Mouse (Mus musculus): ENCODE measurements around the gene Tgif2. TPM values are rescaled to one million over a fixed set of nuclear protein-coding genes. Genes with fewer than 3 reads are reported as not detected.
"Not testable (repeated sequence)": the region's sequence is repeated elsewhere in the genome, so short reads cannot be mapped to it uniquely, and the experiment has no call there.

The Tgif2 gene
- polyA plus RNA-seq, 1 experiment = 19.6 TPM

DNA sequence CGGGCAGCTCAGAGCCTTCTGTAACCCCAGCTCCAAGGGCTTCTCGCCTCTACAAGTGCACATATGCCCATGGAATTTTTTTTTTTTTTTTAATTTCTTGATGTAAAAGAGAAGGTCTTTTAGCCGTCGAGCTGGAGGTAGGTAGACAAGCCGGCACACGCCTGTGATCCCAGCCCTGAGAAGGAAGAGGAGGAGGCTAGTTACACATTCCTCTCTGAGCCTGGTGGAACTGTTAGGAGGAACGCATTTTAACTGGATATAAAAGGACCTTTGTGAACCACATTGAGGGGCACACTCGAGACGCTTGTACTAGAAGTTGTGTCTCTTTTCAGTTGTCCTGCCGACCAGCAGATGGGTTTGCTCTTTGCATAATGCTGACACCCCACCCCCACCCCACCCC, 4.9 kb downstream of the Tgif2 start:
- H3K79me3 ChIP-seq (ENCODE audit: low read depth) = peaks cover 15% of the 10 kb centered on the region
- TF ChIP-seq MYOG (IDR thresholded peaks at IDR 0.05; ENCODE audit: control insufficient read depth, extremely low read depth, insufficient read length) = no peak
- TF ChIP-seq CEBPB (IDR thresholded peaks at IDR 0.05; ENCODE audit: low read depth) = no peak
- TF ChIP-seq MYOD1 (IDR thresholded peaks at IDR 0.05; ENCODE audit: control insufficient read depth, insufficient read length, low read depth) = no peak
- no peak for TF ChIP-seq MAX (IDR thresholded peaks at IDR 0.05)
- TF ChIP-seq USF1 (IDR thresholded peaks at IDR 0.05; ENCODE audit: low read depth) = no peak
- no peak for TF ChIP-seq FOSL1 (IDR thresholded peaks at IDR 0.05; ENCODE audit: insufficient read depth, low read length, poor library complexity, severe bottlenecking)
- no peak for TF ChIP-seq CTCF (IDR thresholded peaks at IDR 0.05; ENCODE audit: control insufficient read depth, insufficient read depth, insufficient read length)
- H3ac ChIP-seq (ENCODE audit: control insufficient read depth, insufficient read length, low read depth) = no peak overlapping the region
- H3K27me3 ChIP-seq (ENCODE audit: control insufficient read depth, insufficient read depth, insufficient read length) = no peaks in the 10 kb centered on the region
- H3K36me3 ChIP-seq (ENCODE audit: control insufficient read depth, insufficient read depth) = peaks cover 17% of the 10 kb centered on the region
- H3K79me2 ChIP-seq (ENCODE audit: control insufficient read depth, insufficient read depth) = peaks cover 40% of the 10 kb centered on the region
- H3K4me3 ChIP-seq (ENCODE audit: insufficient read depth, poor library complexity, severe bottlenecking) = no peak overlapping the region

DNA sequence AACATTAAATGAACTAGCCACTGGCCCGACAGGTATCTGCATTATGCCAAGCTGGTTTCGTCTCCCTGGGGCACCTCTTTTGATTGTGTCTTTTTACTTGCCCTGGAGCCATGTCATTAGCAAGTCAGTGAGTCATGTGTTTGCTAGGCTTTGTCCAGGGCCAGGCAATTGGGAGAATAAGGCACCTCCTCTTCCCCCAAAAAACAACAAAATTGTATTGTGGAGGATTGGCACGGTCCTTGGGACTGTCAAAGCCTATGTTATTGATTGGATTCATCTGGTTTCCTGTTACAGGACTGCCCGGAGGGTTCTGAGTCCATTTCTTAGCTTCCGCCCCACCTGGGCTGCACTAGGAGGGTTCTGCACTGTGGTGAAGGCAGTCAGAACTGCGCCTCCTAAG, 7.8 kb downstream of the Tgif2 start:
- no peaks in the 10 kb centered on the region for H3K27me3 ChIP-seq (ENCODE audit: control insufficient read depth, insufficient read depth, insufficient read length)
- TF ChIP-seq MYOG (IDR thresholded peaks at IDR 0.05; ENCODE audit: control insufficient read depth, extremely low read depth, insufficient read length) = no peak
- TF ChIP-seq USF1 (IDR thresholded peaks at IDR 0.05; ENCODE audit: low read depth) = no peak
- TF ChIP-seq FOSL1 (IDR thresholded peaks at IDR 0.05; ENCODE audit: insufficient read depth, low read length, poor library complexity, severe bottlenecking) = no peak
- TF ChIP-seq MYOD1 (IDR thresholded peaks at IDR 0.05; ENCODE audit: control insufficient read depth, insufficient read length, low read depth) = no peak
- TF ChIP-seq MAX (IDR thresholded peaks at IDR 0.05) = no peak
- TF ChIP-seq CTCF (IDR thresholded peaks at IDR 0.05; ENCODE audit: control insufficient read depth, insufficient read depth, insufficient read length) = no peak
- no peak for TF ChIP-seq CEBPB (IDR thresholded peaks at IDR 0.05; ENCODE audit: low read depth)
- peaks cover 13% of the 10 kb centered on the region for H3K79me3 ChIP-seq (ENCODE audit: low read depth)
- H3ac ChIP-seq (ENCODE audit: control insufficient read depth, insufficient read length, low read depth) = no peak overlapping the region
- peaks cover 23% of the 10 kb centered on the region for H3K36me3 ChIP-seq (ENCODE audit: control insufficient read depth, insufficient read depth)
- peaks cover 24% of the 10 kb centered on the region for H3K79me2 ChIP-seq (ENCODE audit: control insufficient read depth, insufficient read depth)
- no peak overlapping the region for H3K4me3 ChIP-seq (ENCODE audit: insufficient read depth, poor library complexity, severe bottlenecking)

DNA sequence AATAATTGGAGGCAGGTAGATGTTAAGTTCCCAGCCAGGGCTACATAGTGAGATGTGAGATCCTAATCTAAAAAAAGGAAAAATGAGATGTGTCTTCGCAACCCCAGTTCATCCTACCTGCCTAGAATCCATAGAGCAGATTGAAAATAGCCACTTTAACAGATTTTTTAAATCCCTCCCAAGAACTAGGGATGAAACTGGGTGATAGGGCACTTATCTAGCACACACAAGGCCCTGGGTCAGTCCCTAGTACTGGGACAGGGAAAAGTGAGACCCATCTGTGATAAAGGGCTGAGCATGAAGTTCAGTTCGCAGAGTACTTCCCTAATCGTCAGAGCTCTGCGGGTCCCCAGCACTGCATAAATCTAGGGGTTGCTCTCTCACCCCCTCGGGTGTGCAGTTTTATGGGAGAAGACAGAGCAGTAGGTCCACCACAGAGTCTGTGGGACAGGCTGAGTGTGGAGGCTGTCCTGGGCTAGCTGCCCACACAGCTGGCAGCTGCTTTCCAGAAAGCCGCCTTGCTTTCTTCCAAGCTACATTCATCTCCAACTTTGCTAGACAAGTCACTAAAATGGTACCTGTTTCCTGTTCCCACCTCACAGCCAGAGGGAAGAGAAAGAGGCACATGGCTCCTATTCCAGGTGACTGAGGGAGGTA, 8.8 kb downstream of the Tgif2 start:
- Histone ChIP-seq H3ac (ENCODE audit: control insufficient read depth, insufficient read length, low read depth) (no peak overlapping the region), H3K27me3 (ENCODE audit: control insufficient read depth, insufficient read depth, insufficient read length) (no peaks in the 10 kb centered on the region), H3K36me3 (ENCODE audit: control insufficient read depth, insufficient read depth) (peaks cover 23% of the 10 kb centered on the region), H3K79me2 (ENCODE audit: control insufficient read depth, insufficient read depth) (peaks cover 14% of the 10 kb centered on the region), H3K79me3 (ENCODE audit: low read depth) (peaks cover 4% of the 10 kb centered on the region), H3K4me3 (ENCODE audit: insufficient read depth, poor library complexity, severe bottlenecking) (no peak overlapping the region)
- no peak for TF ChIP-seq FOSL1 (IDR thresholded peaks at IDR 0.05; ENCODE audit: insufficient read depth, low read length, poor library complexity, severe bottlenecking)
- TF ChIP-seq MYOD1 (IDR thresholded peaks at IDR 0.05; ENCODE audit: control insufficient read depth, insufficient read length, low read depth) = no peak
- no peak for TF ChIP-seq MYOG (IDR thresholded peaks at IDR 0.05; ENCODE audit: control insufficient read depth, extremely low read depth, insufficient read length)
- no peak for TF ChIP-seq CEBPB (IDR thresholded peaks at IDR 0.05; ENCODE audit: low read depth)
- no peak for TF ChIP-seq MAX (IDR thresholded peaks at IDR 0.05)
- no peak for TF ChIP-seq CTCF (IDR thresholded peaks at IDR 0.05; ENCODE audit: control insufficient read depth, insufficient read depth, insufficient read length)
- TF ChIP-seq USF1 (IDR thresholded peaks at IDR 0.05; ENCODE audit: low read depth) = no peak

DNA sequence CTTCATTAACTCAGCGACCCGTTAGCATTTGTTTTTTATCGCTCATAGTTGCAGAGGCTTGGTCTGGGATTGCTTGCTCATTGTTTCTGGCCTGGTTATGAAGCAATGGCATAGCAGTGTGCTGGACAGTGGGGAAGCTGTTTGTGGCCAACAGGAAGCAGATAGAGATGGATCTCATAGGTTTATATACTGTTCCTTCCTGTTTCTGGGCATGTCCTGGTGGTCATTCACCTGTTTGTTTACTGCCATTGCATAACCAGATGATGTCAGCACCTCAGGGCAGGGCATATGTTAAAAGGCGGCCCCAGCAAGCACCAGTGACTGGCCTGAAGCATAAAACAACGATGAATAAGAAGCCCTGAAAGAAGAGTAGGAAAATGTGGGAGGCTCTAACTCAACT, 10.7 kb downstream of the Tgif2 start:
- TF ChIP-seq USF1 (IDR thresholded peaks at IDR 0.05; ENCODE audit: low read depth) = no peak
- TF ChIP-seq CEBPB (IDR thresholded peaks at IDR 0.05; ENCODE audit: low read depth) = no peak
- no peak for TF ChIP-seq CTCF (IDR thresholded peaks at IDR 0.05; ENCODE audit: control insufficient read depth, insufficient read depth, insufficient read length)
- TF ChIP-seq MYOG (IDR thresholded peaks at IDR 0.05; ENCODE audit: control insufficient read depth, extremely low read depth, insufficient read length) = no peak
- TF ChIP-seq MAX (IDR thresholded peaks at IDR 0.05) = no peak
- TF ChIP-seq FOSL1 (IDR thresholded peaks at IDR 0.05; ENCODE audit: insufficient read depth, low read length, poor library complexity, severe bottlenecking) = no peak
- no peak for TF ChIP-seq MYOD1 (IDR thresholded peaks at IDR 0.05; ENCODE audit: control insufficient read depth, insufficient read length, low read depth)
- H3ac ChIP-seq (ENCODE audit: control insufficient read depth, insufficient read length, low read depth) = no peak overlapping the region
- peaks cover 23% of the 10 kb centered on the region for H3K36me3 ChIP-seq (ENCODE audit: control insufficient read depth, insufficient read depth)
- H3K79me2 ChIP-seq (ENCODE audit: control insufficient read depth, insufficient read depth) = peaks cover 5% of the 10 kb centered on the region
- no peak overlapping the region for H3K4me3 ChIP-seq (ENCODE audit: insufficient read depth, poor library complexity, severe bottlenecking)
- no peaks in the 10 kb centered on the region for H3K27me3 ChIP-seq (ENCODE audit: control insufficient read depth, insufficient read depth, insufficient read length)
- no peaks in the 10 kb centered on the region for H3K79me3 ChIP-seq (ENCODE audit: low read depth)

DNA sequence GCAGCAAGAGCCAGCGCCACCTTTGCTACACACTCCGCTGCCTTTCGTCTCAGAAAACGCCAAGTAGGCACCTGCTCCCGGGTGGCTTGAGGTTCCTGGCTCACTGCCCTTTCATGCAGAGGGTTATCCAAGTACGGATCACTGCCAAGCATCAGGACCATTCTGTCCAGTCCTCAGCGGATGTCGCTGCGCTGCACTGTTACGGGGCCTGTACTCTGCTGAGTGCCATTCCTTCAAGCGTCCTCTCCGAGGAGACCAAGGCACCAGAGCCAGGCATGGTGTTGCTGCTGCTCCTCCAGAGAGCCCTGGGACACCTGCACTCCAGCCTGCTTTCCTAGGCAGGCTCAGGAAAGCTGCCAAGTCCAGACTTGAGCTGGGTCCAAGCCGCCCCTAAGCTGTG, 13.8 kb downstream of the Tgif2 start:
- peaks cover 19% of the 10 kb centered on the region for H3K36me3 ChIP-seq (ENCODE audit: control insufficient read depth, insufficient read depth)
- not testable (repeated sequence) for H3K4me3 ChIP-seq (ENCODE audit: insufficient read depth, poor library complexity, severe bottlenecking); H3ac ChIP-seq (ENCODE audit: control insufficient read depth, insufficient read length, low read depth); H3K27me3 ChIP-seq (ENCODE audit: control insufficient read depth, insufficient read depth, insufficient read length); H3K79me3 ChIP-seq (ENCODE audit: low read depth); H3K79me2 ChIP-seq (ENCODE audit: control insufficient read depth, insufficient read depth)
